Mouse (Mus musculus): ENCODE data around the gene Pi4ka. TPM values are rescaled to one million over a fixed set of nuclear protein-coding genes. Genes with fewer than 3 reads are reported as not detected.

Pi4ka gene
- polyA plus RNA-seq, 2 experiments: 36.5 to 62.3 TPM

GRCm38 (mm10) chr16:17287103-17287502 lies 119.0 kb downstream of the Pi4ka start:
- H3K27ac ChIP-seq (replicated peaks; ENCODE audit: low read depth, low read length): no peak overlapping the region
- H3K9me3 ChIP-seq (ENCODE audit: control insufficient read depth, low read length): no peaks in the 10 kb centered on the region
- no peaks in the 10 kb centered on the region for H3K4me1 ChIP-seq (ENCODE audit: control insufficient read depth, insufficient read depth, low read length)
- peaks cover 61% of the 10 kb centered on the region for H3K36me3 ChIP-seq (ENCODE audit: control insufficient read depth, insufficient read depth, low read length)
- 83% methylated on average over 2 of the region's 2 CpGs for WGBS
- H3K9ac ChIP-seq (ENCODE audit: low read depth, low read length, severe bottlenecking): no peak overlapping the region
- TF ChIP-seq POLR2A (IDR thresholded peaks at IDR 0.05; ENCODE audit: borderline replicate concordance, extremely low read depth, insufficient read depth, insufficient read length): no peak
- ATAC-seq (ENCODE audit: low FRiP score, low read depth): no peak
- H3K4me2 ChIP-seq (replicated peaks; ENCODE audit: low read depth, low read length, severe bottlenecking): no peak overlapping the region
- DNase-seq (ENCODE audit: low spot score): no peak
- H3K27me3 ChIP-seq (ENCODE audit: control insufficient read depth, insufficient read depth, low read length): no peaks in the 10 kb centered on the region
- no peak overlapping the region for H3K4me3 ChIP-seq (replicated peaks; ENCODE audit: low read length)

- Histone ChIP-seq H3K36me3 (ENCODE audit: control insufficient read depth, insufficient read depth, low read length) (peaks cover 69% of the 10 kb centered on the region), H3K9ac (ENCODE audit: low read depth, low read length, severe bottlenecking) (no peak overlapping the region), H3K4me1 (ENCODE audit: control insufficient read depth, insufficient read depth, low read length) (no peaks in the 10 kb centered on the region), H3K9me3 (ENCODE audit: control insufficient read depth, low read length) (no peaks in the 10 kb centered on the region), H3K27ac (replicated peaks; ENCODE audit: low read depth, low read length) (no peak overlapping the region), H3K27me3 (ENCODE audit: control insufficient read depth, insufficient read depth, low read length) (peaks cover 7% of the 10 kb centered on the region), H3K4me2 (replicated peaks; ENCODE audit: low read depth, low read length, severe bottlenecking) (no peak overlapping the region), H3K4me3 (replicated peaks; ENCODE audit: low read length) (no peak overlapping the region)
- ATAC-seq (ENCODE audit: low FRiP score, low read depth): no peak
- no peak for TF ChIP-seq POLR2A (IDR thresholded peaks at IDR 0.05; ENCODE audit: borderline replicate concordance, extremely low read depth, insufficient read depth, insufficient read length)
- WGBS: 87% methylated on average over 6 of the region's 6 CpGs
- no peak for DNase-seq (ENCODE audit: low spot score)
Observed at GRCm38 (mm10) chr16:17283151-17283550, 123.0 kb downstream of the Pi4ka start.

- Histone ChIP-seq H3K36me3 (ENCODE audit: control insufficient read depth, insufficient read depth, low read length) (peaks cover 55% of the 10 kb centered on the region), H3K9me3 (ENCODE audit: control insufficient read depth, low read length) (no peaks in the 10 kb centered on the region), H3K27me3 (ENCODE audit: control insufficient read depth, insufficient read depth, low read length) (peaks cover 21% of the 10 kb centered on the region), H3K4me3 (replicated peaks; ENCODE audit: low read length) (no peak overlapping the region), H3K27ac (replicated peaks; ENCODE audit: low read depth, low read length) (no peak overlapping the region), H3K9ac (ENCODE audit: low read depth, low read length, severe bottlenecking) (no peak overlapping the region), H3K4me2 (replicated peaks; ENCODE audit: low read depth, low read length, severe bottlenecking) (no peak overlapping the region), H3K4me1 (ENCODE audit: control insufficient read depth, insufficient read depth, low read length) (peaks cover 16% of the 10 kb centered on the region)
- DNase-seq (ENCODE audit: low spot score) (no peak), ATAC-seq (ENCODE audit: low FRiP score, low read depth) (no peak)
- TF ChIP-seq POLR2A (IDR thresholded peaks at IDR 0.05; ENCODE audit: borderline replicate concordance, extremely low read depth, insufficient read depth, insufficient read length): no peak
- 93% methylated on average over 11 of the region's 11 CpGs for WGBS
Observed at GRCm38 (mm10) chr16:17280471-17280870, 125.6 kb downstream of the Pi4ka start.

GRCm38 (mm10) chr16:17277342-17278211 lies 128.5 kb downstream of the Pi4ka start:
- Histone ChIP-seq H3K4me1 (ENCODE audit: control insufficient read depth, insufficient read depth, low read length) (peaks cover 16% of the 10 kb centered on the region), H3K4me2 (replicated peaks; ENCODE audit: low read depth, low read length, severe bottlenecking) (peak overlapping the region; percentile 92), H3K4me3 (replicated peaks; ENCODE audit: low read length) (peak overlapping the region; percentile 56), H3K27me3 (ENCODE audit: control insufficient read depth, insufficient read depth, low read length) (peaks cover 21% of the 10 kb centered on the region), H3K9me3 (ENCODE audit: control insufficient read depth, low read length) (no peaks in the 10 kb centered on the region), H3K27ac (replicated peaks; ENCODE audit: low read depth, low read length) (no peak overlapping the region), H3K36me3 (ENCODE audit: control insufficient read depth, insufficient read depth, low read length) (peaks cover 34% of the 10 kb centered on the region), H3K9ac (ENCODE audit: low read depth, low read length, severe bottlenecking) (peak overlapping the region; percentile 5; the same call in 1 of the 2 replicates)
- DNase-seq (ENCODE audit: low spot score) (peak; percentile 36), ATAC-seq (ENCODE audit: low FRiP score, low read depth) (no peak)
- WGBS: 3% methylated on average over 60 of the region's 61 CpGs
- no peak for TF ChIP-seq POLR2A (IDR thresholded peaks at IDR 0.05; ENCODE audit: borderline replicate concordance, extremely low read depth, insufficient read depth, insufficient read length)

GRCm38 (mm10) chr16:17276164-17277151 lies 129.7 kb downstream of the Pi4ka start:
- ATAC-seq (ENCODE audit: low FRiP score, low read depth) (peak; percentile 91), DNase-seq (ENCODE audit: low spot score) (peak; percentile 91)
- Histone ChIP-seq H3K4me1 (ENCODE audit: control insufficient read depth, insufficient read depth, low read length) (peaks cover 16% of the 10 kb centered on the region), H3K9me3 (ENCODE audit: control insufficient read depth, low read length) (no peaks in the 10 kb centered on the region), H3K36me3 (ENCODE audit: control insufficient read depth, insufficient read depth, low read length) (peaks cover 23% of the 10 kb centered on the region), H3K4me3 (replicated peaks; ENCODE audit: low read length) (peak overlapping the region; percentile 56), H3K9ac (ENCODE audit: low read depth, low read length, severe bottlenecking) (peak overlapping the region; percentile 50; the same call in 1 of the 2 replicates), H3K4me2 (replicated peaks; ENCODE audit: low read depth, low read length, severe bottlenecking) (peak overlapping the region; percentile 92), H3K27ac (replicated peaks; ENCODE audit: low read depth, low read length) (peak overlapping the region; percentile 72), H3K27me3 (ENCODE audit: control insufficient read depth, insufficient read depth, low read length) (peaks cover 21% of the 10 kb centered on the region)
- TF ChIP-seq POLR2A (IDR thresholded peaks at IDR 0.05; ENCODE audit: borderline replicate concordance, extremely low read depth, insufficient read depth, insufficient read length): no peak
- WGBS: under 1% methylated on average over 57 of the region's 62 CpGs

All from limb, embryonic 14.5 days (tissue).